Mouse (Mus musculus) mature B cell (primary cell): Measurements from ENCODE around the gene Bcl2a1b.
"Not testable (repeated sequence)": the region's sequence is repeated elsewhere in the genome, so short reads cannot be mapped to it uniquely, and the experiment has no call there.

ENCODE experiments used
- in situ Hi-C: fragments of 300-500 bp; cut with MboI; formaldehyde crosslinking; loops from 2 replicates; pipeline ENCODE4 v1.14.3; 2019

Bcl2a1b gene

DNA sequence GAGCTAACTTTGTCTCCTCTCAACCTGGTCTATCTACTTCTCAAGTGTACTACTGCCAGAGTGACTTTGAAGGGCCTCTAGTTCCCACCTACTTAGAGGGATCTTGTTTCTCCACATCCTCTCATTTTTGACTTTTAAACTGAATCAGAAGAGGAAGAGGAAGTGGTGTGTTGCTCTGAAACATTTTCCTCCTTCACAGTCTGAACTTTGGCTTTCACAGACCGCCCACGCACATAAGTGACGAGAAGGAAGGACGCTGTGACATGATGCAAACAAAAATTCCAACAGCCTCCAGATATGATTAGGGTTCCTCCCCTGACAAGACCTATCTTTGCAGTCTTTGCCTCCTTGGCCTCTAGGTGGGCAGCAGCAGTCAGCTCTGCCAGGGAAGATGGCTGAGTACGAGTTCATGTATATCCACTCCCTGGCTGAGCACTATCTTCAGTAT is at the start of gene Bcl2a1b, which contains the start of gene Gm29094:
TSS of gene Bcl2a1b (plus strand) at position 241 of the 448 bp plus-strand sequence.
TSS of gene Gm29094 (plus strand) at position 411 of the 448 bp plus-strand sequence.
- in situ Hi-C loops, result not testable (repeated sequence)

DNA sequence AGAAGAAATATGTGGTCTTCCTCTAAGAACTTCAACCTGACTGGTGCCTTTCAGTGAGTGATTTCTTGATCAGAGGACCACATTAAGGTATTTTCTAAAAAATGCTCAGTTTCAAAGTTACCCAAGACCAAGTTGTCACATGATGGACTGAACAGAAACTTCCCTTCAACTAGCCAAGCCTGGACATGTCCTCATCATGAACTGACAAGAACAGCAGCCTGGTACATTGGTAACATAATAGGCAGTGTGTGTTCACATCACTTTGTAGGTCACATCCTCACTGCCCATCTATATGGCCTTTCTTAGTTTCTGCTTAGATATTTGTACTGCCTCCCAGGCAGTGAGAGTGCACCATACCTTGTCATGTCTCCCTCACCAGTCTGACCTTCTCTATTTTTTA is 26.5 kb upstream of the Bcl2a1b start:
- in situ Hi-C loops, result not testable (repeated sequence)

DNA sequence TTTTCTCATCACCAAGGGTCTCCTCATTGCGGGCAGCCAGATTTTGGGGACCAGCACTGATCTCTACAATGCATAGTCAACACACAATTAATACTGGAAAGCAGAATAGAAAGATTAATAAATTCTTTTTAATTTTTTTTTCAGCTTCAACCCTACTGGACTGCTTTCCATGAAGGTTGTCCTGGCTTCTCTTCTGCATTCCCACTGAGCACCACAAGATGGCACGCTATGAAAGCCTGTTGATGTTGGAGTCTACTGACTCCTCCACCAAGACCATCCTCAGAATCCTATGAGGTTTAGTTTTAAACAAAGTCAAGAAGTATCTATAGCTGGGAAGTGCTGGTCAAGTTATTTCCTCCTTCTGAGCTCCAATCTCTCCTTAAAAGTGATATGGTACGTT is 20.2 kb upstream of the Bcl2a1b start:
- in situ Hi-C loops, result not testable (repeated sequence)

DNA sequence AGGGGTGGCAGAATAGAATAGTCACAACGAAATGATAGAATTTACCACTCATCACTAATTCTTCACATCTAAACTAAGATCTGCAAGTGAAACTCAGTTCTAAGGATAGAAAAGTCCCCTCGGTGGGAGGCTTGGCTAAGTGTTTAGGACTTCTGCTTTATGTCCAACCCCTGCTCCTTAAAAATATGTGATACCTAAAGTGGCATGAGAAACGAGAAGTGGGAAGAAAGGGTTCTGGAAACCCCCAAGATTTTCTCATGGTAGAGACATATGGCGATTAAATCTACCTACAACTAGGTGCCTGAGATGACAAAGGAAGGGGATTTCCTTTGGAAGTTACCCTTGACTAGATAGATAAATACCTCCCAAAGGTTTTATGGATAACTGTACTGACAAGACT is 19.5 kb upstream of the Bcl2a1b start:
- in situ Hi-C loops, result not testable (repeated sequence)

DNA sequence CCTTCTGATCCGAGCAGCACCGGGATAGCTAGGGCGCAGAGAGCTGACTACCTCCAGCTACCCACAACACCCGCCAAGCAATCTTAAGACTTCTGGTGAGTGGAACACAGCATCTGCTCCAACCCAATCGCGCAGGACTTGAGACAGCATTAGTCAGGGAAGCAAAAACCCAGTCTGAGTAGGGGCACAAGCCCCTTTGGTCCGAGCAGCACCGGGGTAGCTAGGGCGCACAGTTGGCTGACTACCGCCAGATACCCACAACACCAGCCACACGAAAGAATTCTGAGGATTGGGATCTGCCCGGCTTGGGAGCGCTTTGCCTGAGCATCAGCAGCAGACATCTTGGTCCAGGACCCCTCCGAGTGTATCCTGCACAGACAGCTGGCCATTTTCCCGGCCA is 12.0 kb upstream of the Bcl2a1b start:
- in situ Hi-C loops, result not testable (repeated sequence)

DNA sequence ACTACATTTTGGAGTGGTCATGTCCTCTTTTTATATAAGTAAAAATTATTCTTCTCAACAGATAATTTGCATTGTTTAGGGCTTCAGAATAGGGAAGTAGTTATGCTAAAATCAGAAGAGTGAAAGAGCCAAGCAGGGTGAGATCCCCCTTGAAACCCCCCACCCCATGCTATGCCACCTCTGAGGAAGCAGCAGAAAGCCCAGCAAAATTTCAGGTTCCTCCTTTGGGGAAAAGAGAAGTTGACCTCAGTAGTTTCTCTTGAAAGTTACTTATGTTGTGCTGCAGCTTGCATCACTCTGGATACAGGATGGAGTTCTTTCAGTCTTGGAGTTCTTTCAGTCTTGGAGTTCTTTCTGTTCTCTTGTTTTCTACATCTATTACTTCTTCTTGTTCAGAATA is 3.5 kb upstream of the Bcl2a1b start:
- in situ Hi-C loops, result not testable (repeated sequence)

DNA sequence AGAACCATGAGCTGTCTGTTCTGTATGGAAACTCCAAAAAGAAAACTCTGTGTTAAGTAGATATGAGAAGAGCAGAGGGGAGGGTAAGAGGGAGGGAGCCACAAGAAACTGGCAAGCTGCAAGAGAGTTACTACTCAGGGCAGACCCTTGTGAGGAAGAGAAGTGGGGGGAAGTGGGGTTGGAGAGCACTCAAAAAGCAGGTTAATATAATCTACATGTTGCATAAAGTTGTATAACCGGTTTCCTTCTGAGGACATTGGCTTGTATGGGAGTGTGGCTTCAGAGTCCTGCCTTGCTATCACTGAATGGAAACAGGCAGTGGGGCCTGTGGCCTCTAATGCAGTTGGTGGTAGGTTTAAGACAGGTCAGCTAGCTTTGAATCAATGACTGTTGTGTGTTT is 1.5 kb upstream of the Bcl2a1b start:
- in situ Hi-C loops, result not testable (repeated sequence)

DNA sequence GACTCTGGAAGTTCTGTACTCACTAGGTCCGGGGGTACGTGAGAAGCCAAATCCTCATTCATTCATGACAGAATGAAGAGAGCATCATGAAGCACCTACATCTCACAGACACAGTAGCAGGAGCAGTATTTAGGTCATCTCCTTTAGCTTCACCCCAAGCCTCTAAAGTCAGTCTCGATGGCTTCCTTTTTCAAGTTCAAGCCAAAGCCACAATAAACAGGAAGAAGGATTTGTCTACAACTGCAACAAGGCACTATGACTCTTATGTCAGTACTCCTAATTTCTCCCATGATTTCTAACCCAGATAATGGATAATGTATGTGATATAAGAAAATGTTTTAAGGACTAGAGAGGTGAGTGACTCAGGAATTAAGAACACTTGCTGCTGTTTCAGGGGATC is 660 bp upstream of the Bcl2a1b start:
- in situ Hi-C loops, result not testable (repeated sequence)

DNA sequence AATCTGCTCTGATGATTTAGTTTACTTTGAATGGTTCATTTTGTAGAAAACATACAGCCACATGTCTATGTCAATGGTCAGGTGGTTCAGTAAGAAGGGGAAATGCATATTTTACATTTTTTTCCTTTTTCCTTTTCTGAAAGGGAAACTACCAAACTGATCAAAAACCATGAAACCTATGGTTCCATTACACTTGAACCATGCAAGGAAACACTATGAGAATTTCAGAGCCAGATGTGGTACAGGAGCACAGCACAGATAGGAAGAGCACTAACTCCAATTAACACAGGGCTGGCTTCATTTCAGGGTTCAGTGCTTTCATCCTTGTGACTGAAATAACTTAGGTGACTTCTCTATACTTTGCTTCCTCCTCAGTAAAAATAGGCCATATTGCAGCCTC is 3.2 kb downstream of the Bcl2a1b start:
- in situ Hi-C loops, result not testable (repeated sequence)

DNA sequence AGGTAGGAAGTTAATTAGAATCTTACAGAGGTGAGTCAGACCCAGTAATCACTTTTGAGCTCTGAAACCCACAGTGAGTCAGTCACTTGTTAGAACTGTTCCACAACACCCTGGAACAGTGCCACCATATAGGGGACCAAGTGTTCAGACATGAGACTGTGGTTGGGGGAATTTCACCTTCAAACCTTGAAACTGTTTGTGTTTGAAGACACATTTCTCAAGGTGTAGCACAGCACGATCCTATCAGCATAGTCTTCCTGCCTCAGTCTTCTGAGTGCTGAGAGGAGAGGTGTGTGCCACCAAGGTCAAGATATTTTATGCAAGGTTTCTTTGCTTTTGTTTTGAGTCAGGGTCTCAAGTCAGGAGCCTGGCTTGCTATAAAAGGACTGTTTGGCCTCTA is 9.9 kb downstream of the Bcl2a1b start:
- in situ Hi-C loops, result not testable (repeated sequence)

DNA sequence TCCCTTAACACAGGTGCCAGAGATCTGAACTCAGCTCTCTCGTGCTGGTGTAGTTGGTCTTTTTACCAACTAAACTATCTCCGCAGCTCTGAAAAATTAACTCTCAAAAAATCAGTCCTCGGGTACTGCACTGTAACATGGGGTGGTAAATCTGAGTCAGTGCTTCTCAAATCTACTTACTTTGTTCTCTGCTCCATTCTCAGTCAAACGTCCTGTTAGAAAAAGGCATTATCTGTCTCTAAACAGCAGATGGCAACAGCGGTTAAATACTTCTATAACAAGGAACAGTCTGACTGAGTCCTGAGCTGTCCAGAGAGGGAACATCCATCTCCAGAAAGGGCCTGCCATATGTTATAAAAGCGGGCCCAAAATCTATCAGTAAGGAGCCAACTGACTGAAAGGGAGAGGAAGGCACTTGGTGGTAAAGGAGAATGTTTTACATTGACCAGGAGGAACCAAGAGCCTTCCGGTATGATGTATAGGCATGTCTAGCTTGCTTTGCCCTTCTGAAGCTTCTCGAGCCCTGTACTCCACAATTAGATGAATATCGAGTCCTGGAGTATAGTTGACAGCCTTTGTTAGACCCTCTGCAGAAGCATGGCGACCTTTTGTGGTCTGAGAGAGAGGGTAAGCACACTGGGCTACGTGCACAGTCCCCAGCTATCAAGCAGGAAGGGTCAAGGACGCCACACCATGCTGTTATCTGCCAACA is 11.5 kb downstream of the Bcl2a1b start, which contains the start of gene Mthfs:
TSS of gene Mthfs (plus strand) at position 324 of the 712 bp plus-strand sequence.
- in situ Hi-C loops, result not testable (repeated sequence)

DNA sequence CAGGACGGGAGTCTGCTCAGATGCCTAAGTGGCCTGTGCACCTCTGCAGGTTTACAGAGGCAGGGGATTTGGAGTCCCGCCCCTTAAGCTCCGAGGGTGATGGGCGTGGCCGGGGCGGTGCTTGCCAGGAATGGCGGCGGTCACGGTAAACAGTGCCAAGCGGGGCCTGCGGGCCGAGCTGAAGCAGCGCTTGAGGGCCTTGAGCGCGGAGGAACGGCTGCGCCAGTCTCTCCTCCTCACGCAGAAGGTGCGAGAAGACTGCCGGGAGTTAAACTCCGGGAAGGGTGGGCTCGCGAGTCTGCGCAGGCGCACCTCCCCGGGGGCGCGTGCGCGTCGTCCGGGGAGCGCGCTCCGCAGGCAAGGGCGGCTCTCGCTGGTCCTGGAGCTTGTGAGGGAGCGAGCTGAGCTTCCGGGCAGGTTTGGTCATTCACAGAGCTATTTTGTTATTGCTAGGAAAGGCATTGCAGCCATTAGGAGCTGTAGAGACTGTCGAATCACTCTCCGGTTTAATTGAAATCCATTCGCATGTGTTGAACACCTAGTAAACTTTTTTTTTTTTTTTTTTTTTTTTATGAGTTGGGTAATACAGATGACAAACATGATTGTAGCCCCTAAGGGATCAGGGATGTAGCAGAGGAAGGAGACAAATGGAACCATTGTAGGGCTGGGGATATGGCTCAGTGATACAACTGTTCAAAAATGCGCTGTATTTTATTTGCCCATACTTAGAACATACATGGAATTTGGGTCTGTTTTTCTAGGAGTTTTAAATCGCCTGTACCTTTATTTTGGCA is 12.3 kb downstream of the Bcl2a1b start:
- in situ Hi-C loops, result not testable (repeated sequence)

DNA sequence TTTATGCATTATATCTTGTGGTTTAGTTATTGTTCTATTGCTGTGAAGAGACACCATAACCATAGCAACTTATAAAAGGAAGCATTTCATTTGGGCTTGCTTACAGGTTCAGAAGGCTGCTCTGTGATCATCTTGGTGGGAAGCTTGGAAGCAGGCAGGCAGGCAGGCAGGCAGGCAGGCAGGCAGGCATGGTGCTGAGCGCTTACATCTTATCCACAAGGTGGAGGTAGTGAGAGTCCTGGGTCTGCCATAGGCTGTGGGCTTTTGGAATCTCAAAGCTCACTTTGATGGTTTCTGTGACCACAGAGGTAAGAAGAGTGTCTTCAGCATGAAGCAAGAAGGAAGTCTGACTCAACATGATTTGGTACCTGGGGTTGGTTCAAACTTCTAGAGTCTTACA is 13.4 kb downstream of the Bcl2a1b start:
- in situ Hi-C loops, result not testable (repeated sequence)

DNA sequence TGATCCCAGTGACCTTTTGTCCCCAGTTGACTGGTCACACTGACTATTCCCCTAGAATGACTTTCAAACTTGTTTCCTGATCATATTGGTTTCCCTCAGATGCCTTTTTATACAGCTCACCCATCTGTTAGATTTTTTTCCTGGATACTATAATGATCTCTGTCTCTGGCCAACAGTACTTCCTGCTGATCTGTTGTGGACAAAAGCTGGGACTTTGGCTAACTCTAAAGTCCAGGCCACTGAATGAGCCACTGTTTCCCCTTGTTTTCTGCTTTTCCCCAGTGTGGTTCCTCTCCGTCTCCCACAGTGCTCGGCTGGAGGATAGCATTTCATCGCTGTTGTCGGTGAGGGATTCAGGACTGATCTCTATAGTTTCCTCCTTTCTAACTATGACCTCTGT is 19.2 kb downstream of the Bcl2a1b start:
- in situ Hi-C loops, result not testable (repeated sequence)

DNA sequence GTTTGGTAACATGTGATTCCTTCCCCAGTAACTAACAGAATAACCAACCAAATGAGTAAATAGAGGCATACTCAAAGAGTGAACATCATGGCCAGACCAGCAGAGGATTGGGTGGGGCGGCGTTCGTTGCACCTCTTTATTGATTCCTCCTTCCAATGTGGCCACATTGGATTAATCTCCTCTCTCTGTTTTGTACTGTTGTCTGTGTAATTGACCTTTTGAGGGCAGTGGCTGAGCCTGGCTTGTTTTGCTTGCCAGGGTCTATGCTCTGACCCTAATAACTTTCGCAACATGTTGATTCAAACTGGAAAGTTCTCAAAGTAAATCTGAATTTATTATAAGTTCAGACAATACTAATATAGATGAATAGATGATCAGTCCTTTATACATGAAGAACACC is 20.7 kb downstream of the Bcl2a1b start:
- in situ Hi-C loops, result not testable (repeated sequence)

DNA sequence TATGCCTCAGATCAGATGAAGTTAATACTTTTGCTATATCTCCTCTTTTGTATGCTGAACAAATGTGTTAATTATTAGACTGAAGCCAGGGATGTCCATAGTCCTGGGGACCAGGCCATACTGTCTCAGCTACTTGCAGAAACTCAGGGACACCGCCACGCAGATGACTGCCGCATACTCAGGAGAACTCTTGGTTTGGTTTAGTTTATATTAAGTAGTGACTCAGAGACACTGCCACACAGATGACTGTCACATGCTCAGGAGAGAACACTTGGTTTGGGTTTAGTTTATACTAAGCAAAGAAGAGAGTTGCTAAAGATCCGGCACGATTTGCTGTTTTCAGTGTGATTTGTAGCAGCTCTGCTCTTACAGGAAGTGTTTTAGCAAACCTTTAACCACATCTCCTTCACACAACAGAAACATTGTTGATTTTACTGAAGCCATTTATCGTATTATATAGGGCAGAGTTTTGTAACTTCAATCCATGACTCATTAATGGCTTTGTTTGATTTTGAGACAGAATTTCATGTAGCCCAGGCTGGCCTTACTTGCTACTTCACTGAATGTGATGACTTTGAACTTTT is 21.8 kb downstream of the Bcl2a1b start:
- in situ Hi-C loops, result not testable (repeated sequence)

DNA sequence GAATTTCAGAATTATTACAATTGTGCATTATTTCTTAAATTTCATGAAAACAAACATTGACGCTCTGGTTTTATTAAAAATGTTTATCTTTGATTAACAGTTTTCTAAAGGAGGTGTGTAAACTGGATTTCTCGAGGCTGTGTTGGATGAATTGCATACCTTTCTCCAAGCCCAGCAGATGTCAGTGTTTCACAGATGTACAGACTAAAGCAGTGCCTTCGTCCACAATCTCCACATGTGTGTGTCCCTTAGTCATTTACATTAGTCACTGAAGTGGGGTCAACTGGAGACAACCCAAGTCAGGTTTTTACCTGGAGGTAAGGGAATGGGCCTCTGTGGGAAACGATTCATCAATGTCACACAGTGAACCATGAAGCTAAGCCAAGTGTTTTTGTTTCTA is 27.1 kb downstream of the Bcl2a1b start:
- in situ Hi-C loops, result no loop called here

DNA sequence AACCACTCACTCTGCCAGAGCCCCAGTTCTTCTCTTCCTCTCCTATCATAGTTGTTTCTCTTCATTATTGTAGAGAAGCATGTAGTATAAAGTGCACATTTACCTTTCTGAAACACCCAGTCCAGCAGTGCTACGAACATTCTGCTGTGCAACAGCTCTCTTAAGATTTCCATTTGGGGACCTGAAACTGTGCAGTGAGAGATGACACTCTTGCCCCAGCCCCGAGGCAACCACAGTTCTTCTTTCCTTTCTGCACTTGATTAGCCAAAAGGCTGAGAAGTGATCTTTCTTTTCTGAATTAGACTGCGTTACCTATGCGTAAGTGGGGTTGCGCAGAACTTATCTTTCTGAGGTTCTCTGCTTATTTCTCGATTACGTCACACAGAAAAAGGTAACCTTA is 29.1 kb downstream of the Bcl2a1b start:
- in situ Hi-C loops, result no loop called here

DNA sequence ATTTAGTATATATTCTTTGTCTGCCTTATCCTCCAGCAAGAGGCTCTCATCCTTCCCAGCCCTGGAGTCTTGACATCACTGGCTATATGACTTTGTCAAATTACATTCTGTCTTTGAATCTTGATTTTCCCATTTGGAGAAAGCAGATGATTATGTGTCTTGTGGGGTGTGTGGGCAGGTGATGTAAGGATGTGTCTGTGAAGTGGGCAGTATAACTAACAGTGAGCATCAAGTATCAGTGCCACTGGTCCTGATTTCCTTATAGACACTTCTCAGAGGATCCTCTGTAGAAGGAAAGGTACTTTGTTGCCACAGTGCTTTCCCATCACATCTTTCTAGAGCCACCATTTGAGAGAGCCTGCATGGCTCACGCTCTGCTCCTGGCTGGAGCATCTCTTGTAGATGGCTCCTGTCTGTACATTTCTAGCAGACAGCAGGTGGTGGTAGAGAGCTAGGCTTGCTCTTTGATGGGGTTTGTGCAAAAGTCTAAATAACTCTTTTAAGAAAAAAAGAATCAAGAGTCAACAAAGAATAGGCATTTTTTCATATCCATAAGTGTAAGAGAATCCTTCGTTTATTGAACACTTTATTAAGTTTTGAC is 32.0 kb downstream of the Bcl2a1b start:
- in situ Hi-C loops, result not testable (repeated sequence)

DNA sequence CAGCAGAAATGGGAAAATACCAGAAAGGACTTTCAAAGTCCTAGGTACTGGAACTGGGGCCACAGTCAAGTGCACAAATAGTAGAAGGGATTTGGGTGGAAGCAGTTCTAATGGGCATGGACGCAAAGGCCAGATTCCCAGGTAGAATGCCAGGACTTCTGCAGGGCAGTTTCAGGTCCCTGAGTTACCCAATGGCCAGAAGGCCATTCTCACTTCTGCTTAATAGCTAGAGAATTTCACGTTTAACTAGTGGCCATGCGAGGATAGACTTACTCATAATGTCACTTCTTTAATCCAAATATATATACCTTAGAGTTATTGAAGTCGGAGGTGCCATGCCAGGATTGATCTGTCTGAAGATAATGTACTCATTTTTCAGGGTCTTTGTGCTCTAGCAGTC is 38.1 kb downstream of the Bcl2a1b start:
- in situ Hi-C loops, result not testable (repeated sequence)

DNA sequence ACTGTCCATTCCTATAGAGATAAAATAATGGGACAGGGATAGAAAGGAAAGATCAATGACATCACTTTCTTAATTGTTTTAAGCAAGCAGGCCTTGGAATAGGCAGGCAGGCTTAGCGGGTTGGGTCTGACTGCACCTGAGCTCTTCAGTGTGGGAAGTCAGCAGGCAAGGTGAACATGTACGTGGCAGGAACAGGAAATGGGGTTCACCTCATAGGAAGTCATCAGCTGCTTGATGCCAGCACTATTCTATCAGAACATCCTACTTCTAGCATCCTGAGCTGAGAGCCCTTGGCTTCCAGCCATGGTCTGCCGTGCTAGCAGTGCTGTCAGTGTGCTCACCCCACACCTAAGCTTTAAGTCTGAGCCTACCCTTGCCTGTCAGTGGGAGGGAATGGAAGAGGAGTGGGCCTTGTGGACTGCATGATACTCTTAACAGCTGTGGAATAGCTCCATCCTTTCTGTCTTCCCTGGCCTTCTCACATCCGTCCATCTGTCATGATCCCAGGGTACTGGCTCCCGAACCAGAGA is 40.0 kb downstream of the Bcl2a1b start:
- in situ Hi-C loops, result not testable (repeated sequence)

DNA sequence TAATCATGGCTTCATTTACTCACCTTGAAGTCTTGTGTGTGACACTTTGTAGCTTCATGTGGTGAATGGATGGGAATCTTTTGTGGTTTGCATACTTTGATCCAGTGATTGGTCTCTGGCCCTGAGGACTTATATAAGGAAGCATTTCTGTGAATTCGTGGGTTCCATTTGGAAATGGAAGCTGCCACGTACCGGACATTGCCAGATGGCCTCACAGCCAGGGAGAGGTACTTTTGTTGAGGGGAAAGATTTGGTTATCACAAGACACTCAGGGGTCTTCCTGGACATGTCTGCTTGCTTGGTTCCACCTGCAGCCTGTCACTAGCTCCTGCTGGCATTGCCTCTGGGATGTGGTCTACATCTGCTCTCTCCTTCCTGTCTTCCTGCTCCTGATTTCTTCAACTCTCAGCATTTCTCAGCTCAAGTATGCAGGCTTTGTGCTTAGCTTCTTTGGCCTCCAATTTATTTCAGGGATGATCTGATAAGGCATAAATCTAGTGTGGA is 41.6 kb downstream of the Bcl2a1b start:
- in situ Hi-C loops, result not testable (repeated sequence)
